Mouse (Mus musculus) forebrain, embryonic 11.5 days (tissue): ENCODE results near the gene Ereg. TPM values are rescaled to one million over a fixed set of nuclear protein-coding genes. Genes with fewer than 3 reads are reported as not detected.

Source experiments
- ATAC-seq: fragments of 200-750 bp; cut with Nextera tagmentation; replicated peaks from 2 replicates; pipeline ENCODE4 v1.8.0; 2017; ENCODE audit warnings: moderate TSS enrichment; ENCODE audit not compliant: low FRiP score
- DNase-seq: peaks from one replicate; pipeline ENCODE4 v3.0.0-alpha.2; 2017; ENCODE audit warnings: low spot score
- H3K27ac ChIP-seq: fragments of 300-500 bp; sonication (generic); 2 replicates; pipeline ENCODE4 v1.5.1; 2014; ENCODE audit warnings: low read depth, low read length
- H3K27me3 ChIP-seq: fragments of 300-500 bp; sonication (generic); 2 replicates; pipeline ENCODE4 v1.6.1; 2014; ENCODE audit warnings: mild to moderate bottlenecking, low read length, mixed read lengths; ENCODE audit not compliant: control insufficient read depth, insufficient read depth
- H3K36me3 ChIP-seq: fragments of 300-500 bp; sonication (generic); 2 replicates; pipeline ENCODE4 v1.6.1; 2014; ENCODE audit warnings: mild to moderate bottlenecking, low read length, moderate library complexity, mixed read lengths; ENCODE audit not compliant: control insufficient read depth, insufficient read depth
- H3K4me1 ChIP-seq: fragments of 300-500 bp; sonication (generic); replicated peaks from 2 replicates; pipeline ENCODE4 v1.6.1; 2014; ENCODE audit warnings: low read length, mixed read lengths; ENCODE audit not compliant: control insufficient read depth, insufficient read depth
- H3K4me2 ChIP-seq: fragments of 300-500 bp; sonication (generic); 2 replicates; pipeline ENCODE4 v1.6.1; 2014; ENCODE audit warnings: low read depth, mild to moderate bottlenecking, low read length, moderate library complexity, mixed read lengths; ENCODE audit not compliant: severe bottlenecking
- H3K4me3 ChIP-seq: fragments of 300-500 bp; sonication (generic); 2 replicates; pipeline ENCODE4 v1.5.1; 2014; ENCODE audit warnings: low read depth, low read length
- H3K9ac ChIP-seq: fragments of 300-500 bp; sonication (generic); 2 replicates; pipeline ENCODE4 v1.6.1; 2014; ENCODE audit warnings: low read length
- H3K9me3 ChIP-seq: fragments of 300-500 bp; sonication (generic); 2 replicates; pipeline ENCODE4 v1.6.1; 2016; ENCODE audit warnings: low read length, mixed read lengths; ENCODE audit not compliant: control insufficient read depth
- WGBS: fragments of 180-500 bp; shearing (Covaris S2); extraction: QIAGEN DNeasy Blood & Tissue Kit; methylation state at CpG from one replicate; pipeline ENCODE4 v1.1.7; 2014; 5-methylcytosine and 5-hydroxymethylcytosine counted together
- polyA plus RNA-seq: library from polyadenylated mRNA; unstranded; fragments of >200 nt; fragmentation: Nextera tagmentation; extraction: Ambion mirVana; gene quantifications from 2 replicates; pipeline ENCODE4 v1.2.1, GENCODE M21; 2014

Ereg gene
- polyA plus RNA-seq, 1 experiment from 2014 or later: not detected

DNA sequence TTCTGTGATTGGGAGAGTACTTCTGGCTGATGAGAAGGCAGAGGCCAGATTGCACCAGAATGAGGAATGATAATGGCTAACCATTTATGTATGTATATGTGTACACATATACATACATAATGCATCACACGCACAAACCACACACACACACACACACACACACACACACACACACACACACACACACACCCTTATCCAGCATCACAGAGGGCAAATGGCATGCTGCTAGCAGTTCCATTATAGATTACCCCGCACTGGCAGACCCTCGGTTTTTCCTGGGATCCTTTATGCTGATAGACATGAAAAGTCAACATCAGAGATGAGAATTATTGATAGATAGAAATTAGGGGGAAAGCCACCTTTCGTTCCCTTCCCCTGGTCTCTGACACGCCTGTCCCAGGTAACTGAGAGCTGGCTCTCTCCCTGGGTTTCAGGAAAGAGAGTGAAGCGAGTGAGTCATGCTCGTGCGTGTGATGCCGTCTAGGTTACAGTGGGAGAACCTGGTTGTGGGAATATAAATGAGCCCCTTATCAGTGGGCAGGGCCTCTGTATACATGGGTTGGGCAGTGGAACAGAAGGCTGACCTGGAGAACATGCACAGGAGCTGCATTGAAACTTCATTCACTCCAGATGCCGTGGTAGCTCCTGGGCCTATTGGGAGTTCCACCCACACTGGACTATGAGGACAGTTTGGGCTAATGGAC is 23.6 kb downstream of the Ereg start:
- WGBS: 93% methylated on average over 10 of the region's 10 CpGs
- Histone ChIP-seq H3K9me3 (no peaks in the 10 kb centered on the region), H3K4me1 (no peaks in the 10 kb centered on the region), H3K4me3 (no peak overlapping the region), H3K9ac (no peak overlapping the region), H3K27ac (no peak overlapping the region), H3K36me3 (no peaks in the 10 kb centered on the region), H3K4me2 (no peak overlapping the region), H3K27me3 (no peaks in the 10 kb centered on the region)
- DNase-seq (no peak), ATAC-seq (no peak)

DNA sequence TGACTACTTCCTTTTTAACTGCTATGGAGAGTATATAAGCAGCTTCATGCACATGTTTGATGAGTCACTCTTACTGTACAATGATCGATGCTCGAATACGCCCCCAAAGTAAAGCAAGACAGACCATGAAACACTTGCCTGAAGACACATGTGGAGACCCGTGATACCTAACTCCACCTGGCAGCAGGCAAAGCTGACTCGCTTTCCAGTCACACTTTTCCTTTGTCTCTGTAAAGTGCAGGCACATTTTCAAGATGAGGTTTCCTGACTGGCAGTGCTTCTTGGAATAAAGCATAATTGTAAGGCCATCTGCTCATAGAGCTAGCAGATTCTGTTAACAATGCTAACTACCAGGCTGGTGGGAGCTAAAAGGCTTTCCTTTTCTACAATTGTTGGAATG is 27.3 kb downstream of the Ereg start:
- no peak overlapping the region for H3K9ac ChIP-seq
- ATAC-seq: no peak
- H3K4me3 ChIP-seq: no peak overlapping the region
- 92% methylated on average over 5 of the region's 5 CpGs for WGBS
- no peaks in the 10 kb centered on the region for H3K9me3 ChIP-seq
- H3K27ac ChIP-seq: no peak overlapping the region
- no peak overlapping the region for H3K4me2 ChIP-seq
- no peak for DNase-seq
- no peaks in the 10 kb centered on the region for H3K36me3 ChIP-seq
- H3K27me3 ChIP-seq: no peaks in the 10 kb centered on the region
- no peaks in the 10 kb centered on the region for H3K4me1 ChIP-seq

- no peaks in the 10 kb centered on the region for H3K9me3 ChIP-seq
- no peak overlapping the region for H3K9ac ChIP-seq
- H3K4me3 ChIP-seq: no peak overlapping the region
- no peaks in the 10 kb centered on the region for H3K36me3 ChIP-seq
- no peak overlapping the region for H3K4me2 ChIP-seq
- no peaks in the 10 kb centered on the region for H3K27me3 ChIP-seq
- 80% methylated on average over 7 of the region's 7 CpGs for WGBS
- H3K4me1 ChIP-seq: no peaks in the 10 kb centered on the region
- ATAC-seq (no peak), DNase-seq (no peak)
- H3K27ac ChIP-seq: no peak overlapping the region
Observed at GRCm38 (mm10) chr5:91103943-91104665, 29.7 kb downstream of the Ereg start.

GRCm38 (mm10) chr5:91106248-91106647 is 31.8 kb downstream of the Ereg start:
- WGBS: 85% methylated on average over 5 of the region's 5 CpGs
- Histone ChIP-seq H3K27me3 (no peaks in the 10 kb centered on the region), H3K9ac (no peak overlapping the region), H3K27ac (no peak overlapping the region), H3K4me3 (no peak overlapping the region), H3K4me2 (no peak overlapping the region), H3K36me3 (no peaks in the 10 kb centered on the region), H3K9me3 (no peaks in the 10 kb centered on the region), H3K4me1 (no peaks in the 10 kb centered on the region)
- ATAC-seq (no peak), DNase-seq (no peak)

DNA sequence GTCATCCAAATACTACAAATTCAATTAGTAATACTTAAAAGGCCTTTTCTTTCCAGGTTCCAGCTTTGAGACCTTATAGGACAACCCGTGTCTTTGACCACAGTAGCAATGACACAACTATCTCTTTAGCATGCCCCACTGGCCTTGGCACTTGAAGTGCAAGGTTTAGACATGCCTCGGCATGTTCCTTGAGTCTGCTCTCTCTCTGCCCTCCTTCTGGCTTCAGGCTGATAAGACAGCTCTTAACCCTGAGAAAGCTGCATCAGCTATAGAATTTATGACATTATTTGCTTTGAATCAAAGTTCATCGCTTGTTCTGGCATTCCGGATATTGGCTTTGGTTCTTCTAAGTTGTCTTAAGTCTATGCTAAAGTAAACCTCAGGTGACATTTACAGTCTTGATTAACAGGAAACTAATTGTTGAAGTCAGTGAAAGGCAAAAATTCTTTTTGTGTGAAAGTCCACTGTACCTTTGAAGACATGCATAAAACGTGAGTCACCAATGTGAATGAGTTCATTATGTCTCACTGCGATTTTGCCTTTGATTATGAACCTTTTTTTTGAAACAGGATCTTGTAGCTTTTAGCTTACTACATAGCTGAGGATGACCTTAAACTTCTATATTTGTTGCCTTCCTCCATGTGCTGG is 35.7 kb downstream of the Ereg start:
- Histone ChIP-seq H3K36me3 (no peaks in the 10 kb centered on the region), H3K4me1 (no peaks in the 10 kb centered on the region), H3K9ac (no peak overlapping the region), H3K27me3 (no peaks in the 10 kb centered on the region), H3K9me3 (no peaks in the 10 kb centered on the region), H3K27ac (no peak overlapping the region), H3K4me3 (no peak overlapping the region), H3K4me2 (no peak overlapping the region)
- DNase-seq (no peak), ATAC-seq (no peak)
- 89% methylated on average over 6 of the region's 6 CpGs for WGBS

DNA sequence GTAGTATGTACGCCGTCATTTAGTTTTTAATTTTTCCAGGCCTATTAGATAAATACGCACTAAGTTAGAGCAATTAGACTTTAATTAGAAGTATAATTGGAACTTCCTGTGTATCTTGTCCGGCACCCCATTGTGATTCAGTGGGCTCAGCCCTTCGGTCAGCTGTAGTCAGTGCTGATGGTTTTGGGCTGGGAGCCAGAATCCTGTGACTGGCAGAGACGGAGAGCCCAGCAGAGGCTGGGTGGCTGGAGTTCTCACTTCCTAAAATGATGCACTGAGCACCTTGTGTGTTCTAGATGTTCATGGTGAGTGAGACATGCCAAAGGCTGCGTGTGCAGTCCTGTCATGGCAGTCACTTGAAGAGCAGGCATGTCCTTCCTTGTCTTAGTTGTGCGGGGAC is 36.6 kb downstream of the Ereg start:
- no peak overlapping the region for H3K27ac ChIP-seq
- no peaks in the 10 kb centered on the region for H3K36me3 ChIP-seq
- H3K4me2 ChIP-seq: no peak overlapping the region
- no peak overlapping the region for H3K9ac ChIP-seq
- ATAC-seq (no peak), DNase-seq (no peak)
- no peaks in the 10 kb centered on the region for H3K27me3 ChIP-seq
- no peak overlapping the region for H3K4me3 ChIP-seq
- H3K4me1 ChIP-seq: no peaks in the 10 kb centered on the region
- 88% methylated on average over 8 of the region's 8 CpGs for WGBS
- no peaks in the 10 kb centered on the region for H3K9me3 ChIP-seq

GRCm38 (mm10) chr5:91113967-91114366 is 39.5 kb downstream of the Ereg start:
- H3K27ac ChIP-seq: no peak overlapping the region
- no peaks in the 10 kb centered on the region for H3K27me3 ChIP-seq
- H3K9ac ChIP-seq: no peak overlapping the region
- H3K4me2 ChIP-seq: no peak overlapping the region
- no peaks in the 10 kb centered on the region for H3K9me3 ChIP-seq
- DNase-seq: no peak
- no peak for ATAC-seq
- H3K4me3 ChIP-seq: no peak overlapping the region
- H3K4me1 ChIP-seq: no peaks in the 10 kb centered on the region
- WGBS: 88% methylated on average over 2 of the region's 2 CpGs
- H3K36me3 ChIP-seq: no peaks in the 10 kb centered on the region

DNA sequence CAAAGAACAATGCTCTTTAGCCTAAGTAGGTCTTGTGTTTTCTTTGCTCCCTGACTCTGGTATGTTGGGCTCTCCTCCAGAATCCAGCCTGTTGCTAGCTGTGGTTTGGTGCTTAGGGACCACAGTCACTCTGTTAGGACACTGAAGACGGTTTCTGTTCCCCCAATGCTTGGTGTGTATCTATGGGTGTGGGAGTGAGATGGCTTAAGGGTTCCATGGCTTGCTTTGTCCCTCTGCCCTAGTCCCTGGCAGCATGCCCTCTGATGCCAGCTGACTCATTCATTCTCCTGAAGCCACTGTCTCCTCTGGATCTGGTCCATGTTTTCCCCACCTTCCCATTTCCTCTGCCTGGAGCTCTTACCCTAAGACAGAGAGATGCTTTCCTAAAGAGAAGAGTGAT is 40.2 kb downstream of the Ereg start:
- no peak overlapping the region for H3K4me3 ChIP-seq
- ATAC-seq: no peak

More for the DNA sequence above, 40.2 kb downstream of the Ereg start:
- Histone ChIP-seq H3K9me3 (no peaks in the 10 kb centered on the region), H3K4me2 (no peak overlapping the region), H3K27ac (no peak overlapping the region), H3K4me1 (no peaks in the 10 kb centered on the region), H3K27me3 (no peaks in the 10 kb centered on the region), H3K36me3 (no peaks in the 10 kb centered on the region), H3K9ac (no peak overlapping the region)
- no peak for DNase-seq
- 69% methylated on average over 1 of the region's 1 CpGs for WGBS
